Mouse (Mus musculus): Measurements from ENCODE around the gene Pafah2.

The Pafah2 gene

DNA sequence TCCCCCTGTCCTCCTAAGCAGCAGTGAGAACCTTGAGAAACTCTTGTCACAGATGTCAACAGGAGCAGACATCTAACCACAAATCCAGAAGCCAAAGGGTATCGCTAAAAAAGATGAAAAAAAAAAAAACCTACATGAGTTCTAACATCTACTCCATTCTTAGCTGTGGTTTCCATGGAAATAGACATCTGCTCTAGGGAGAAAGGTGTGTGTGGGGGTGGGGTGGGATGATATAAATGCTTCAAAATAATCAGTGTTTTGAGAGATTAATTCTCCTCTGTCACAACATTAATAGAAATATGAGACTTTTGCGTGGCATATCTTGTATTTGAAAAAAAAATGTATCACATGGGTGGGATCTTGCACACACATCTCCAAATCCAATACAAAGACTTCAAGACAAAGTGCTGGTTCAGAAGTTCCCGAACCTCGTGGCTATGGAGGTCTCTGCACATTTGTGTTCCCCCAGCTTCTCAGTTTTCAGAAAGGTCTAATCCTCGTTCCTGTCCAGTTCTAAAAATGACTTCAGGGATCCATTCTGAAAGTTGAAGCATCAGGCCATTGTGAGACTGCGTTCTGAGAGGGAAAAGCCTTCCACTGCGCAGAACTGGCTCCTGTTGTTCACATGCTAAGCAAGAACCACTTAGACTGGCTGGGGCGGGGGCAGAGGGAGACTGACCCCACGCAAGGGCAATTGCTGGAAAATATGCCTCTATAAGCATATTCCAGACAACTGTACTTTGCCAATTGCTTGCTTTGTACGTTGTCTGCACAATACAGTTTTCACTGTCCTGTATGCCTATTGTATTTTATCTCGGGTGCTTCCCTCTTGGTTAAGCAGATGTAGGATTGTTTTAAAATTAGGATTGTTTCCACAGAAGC lies 70.5 kb downstream of the Pafah2 start:
- DNase-seq, result no peak

DNA sequence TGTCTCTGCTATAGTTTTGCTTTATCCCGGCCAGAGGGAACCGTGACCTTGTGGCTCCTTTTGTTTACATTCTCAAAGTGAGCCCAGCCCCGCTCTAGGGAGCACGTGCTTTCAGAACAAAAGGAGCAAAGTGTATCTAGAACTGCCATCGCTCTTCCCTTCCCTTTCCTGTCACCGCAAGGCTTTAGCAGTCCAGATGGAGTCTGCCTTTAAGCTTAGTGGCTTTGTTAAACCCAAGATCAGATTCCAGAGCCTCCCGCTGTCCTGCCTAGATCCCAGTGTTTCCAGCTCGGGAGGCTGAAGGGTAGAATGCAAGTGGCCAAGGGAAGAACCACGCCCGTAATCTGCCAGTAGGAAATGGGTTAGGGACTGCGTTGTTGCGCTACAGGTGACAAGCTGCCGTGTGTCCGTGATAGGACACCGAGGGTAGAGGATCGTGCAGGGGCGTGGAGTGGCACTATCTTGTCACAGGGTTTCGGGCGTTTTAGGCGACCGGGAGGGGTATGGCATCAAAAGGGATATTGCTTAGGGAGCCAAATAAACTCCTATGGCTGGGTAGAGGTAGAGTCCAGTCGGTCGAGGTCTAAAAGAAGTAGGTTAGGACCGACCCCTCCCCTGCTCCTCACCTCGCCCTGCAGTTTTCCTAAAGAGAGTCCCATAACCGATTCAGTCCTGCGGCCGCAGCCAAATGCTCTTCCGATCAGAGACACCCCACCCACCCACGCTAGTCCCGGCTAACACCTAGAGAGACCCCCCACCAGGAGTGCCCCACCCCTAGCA lies 71.5 kb downstream of the Pafah2 start:
- peak; percentile 75 for DNase-seq

DNA sequence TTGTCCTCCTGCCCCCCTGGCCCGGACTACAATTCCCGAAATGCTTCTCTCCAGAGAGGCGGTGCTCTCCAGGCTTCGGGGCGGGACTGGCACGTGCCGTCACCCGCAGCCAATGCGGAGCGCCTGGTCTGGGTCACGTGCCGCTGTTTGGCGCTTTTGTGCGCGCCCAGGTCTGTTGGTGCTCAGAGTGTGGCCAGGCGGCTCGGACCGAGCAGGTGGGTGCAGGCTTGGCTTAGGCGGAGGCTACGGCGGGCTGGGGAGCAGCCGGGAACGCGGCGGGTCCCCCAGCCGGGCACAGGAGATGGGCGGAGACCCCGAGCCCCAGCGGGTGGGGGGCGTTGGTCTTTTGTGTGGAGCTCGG lies 72.1 kb downstream of the Pafah2 start, which contains the start of gene Stmn1:
Gene Stmn1 (plus strand): TSS at position 106 of the 361 bp plus-strand sequence.
- DNase-seq, result peak; percentile 97

DNA sequence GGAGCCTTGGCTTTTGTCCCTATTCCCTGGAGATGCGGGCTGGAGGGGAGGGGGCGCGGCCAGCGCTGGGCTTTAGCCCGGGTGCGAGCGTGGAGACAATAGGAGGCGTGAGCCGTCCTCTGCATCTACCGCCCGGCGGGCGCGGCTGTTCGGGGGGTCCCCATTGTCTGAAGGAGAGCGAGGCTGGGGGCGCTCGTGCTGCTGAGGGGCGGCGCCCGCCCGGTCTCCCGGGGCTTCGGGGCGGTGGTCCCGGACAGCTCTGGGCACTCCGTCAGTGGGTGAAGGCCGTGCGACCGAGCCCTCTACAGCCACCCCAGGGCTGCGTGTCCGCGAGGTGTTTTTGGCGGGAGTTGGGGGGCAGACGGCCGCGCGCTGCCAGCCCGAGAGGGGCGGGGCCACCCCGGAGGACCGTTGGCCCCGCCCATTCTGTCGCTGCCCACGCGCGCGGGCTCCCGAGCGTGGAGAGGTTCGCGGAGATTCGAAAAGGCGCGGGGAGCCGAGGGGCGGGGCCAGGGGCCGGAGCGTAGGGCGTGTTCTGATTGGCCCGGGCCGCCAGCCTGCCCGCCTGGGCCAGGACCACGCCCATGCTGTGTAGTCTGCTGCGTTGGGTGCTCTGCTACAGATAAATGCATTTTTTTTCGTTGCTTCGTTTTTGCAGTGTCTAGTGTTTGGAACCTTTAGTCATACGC lies 72.6 kb downstream of the Pafah2 start:
- peak; percentile 95 for DNase-seq

DNA sequence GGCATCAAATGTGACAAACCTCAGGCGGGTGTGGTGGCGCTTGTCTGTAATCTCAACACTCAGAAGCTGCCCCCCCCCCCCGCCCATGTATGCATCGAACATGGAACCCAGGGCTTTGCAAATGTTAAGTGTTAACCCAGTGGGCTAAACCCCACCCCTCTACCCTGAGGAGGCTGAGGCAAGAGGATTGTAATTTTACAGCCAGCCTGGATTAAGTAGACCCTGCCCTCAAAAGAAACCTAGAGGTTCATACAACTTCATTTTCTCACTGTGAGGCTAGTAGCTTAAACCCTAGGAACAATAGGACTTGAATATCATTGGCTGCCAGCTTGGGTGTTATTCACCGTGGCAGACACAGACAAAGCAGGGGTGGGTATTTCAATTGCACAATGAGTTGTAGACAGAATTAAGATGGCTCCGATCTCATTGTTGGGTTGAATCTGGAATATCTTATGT lies 73.2 kb downstream of the Pafah2 start:
- DNase-seq, result no peak

DNA sequence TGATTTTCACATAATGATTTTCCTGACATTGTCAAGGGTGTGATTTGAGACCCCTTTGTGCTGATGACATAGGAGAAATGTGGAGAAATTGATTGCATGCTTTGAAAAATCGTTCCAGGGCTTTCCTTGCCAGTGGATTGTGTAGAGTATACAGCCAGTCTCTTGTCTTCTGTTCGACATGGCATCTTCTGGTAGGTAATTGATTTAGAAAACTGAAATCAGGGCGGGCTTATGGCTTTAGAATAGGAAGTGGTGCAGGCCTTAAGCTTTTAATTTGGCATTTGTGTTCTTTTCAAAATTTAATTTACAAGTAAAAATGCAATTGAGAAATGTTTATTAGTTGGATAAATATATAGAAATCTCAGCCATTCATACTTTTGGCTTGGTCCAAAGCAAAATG lies 73.9 kb downstream of the Pafah2 start:
- no peak for DNase-seq

DNA sequence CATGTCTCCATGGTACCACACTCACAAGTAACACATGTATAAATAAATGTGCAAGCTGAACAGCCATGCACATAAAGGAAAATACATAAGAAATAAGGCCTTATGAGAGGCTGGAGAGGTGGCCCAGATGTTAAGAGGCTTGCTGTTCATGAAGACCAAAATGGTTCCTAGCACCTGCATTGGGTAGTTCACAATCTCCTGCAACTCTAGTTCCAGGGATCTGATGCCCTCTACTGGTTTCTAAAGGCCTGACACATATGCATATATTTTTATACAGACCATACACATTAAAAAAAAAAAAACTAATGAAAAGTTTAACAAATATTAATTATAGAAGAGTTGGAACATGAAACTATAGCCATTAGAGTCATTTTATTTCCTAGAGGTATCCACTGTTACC lies 75.3 kb downstream of the Pafah2 start:
- DNase-seq, result no peak

DNA sequence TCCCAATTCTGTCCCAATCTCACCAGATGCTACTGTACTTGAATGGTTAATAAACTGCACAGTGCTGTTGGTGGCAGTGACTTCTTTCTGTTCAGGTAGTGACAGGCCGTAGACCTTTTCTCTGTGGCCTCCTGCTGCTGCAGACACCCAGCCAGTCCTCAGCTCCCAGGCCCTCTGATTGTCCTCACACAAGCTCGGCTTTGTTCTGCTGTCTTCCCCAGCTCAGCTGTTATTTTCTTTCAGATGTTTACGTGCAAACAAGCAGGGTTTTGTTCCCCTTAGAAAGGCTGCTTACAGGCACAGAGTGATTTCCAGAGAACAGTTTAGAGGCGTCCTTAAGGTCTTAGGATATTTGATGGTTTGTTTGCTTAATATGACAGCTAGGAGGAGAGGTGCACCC lies 77.6 kb downstream of the Pafah2 start:
- no peak for DNase-seq

DNA sequence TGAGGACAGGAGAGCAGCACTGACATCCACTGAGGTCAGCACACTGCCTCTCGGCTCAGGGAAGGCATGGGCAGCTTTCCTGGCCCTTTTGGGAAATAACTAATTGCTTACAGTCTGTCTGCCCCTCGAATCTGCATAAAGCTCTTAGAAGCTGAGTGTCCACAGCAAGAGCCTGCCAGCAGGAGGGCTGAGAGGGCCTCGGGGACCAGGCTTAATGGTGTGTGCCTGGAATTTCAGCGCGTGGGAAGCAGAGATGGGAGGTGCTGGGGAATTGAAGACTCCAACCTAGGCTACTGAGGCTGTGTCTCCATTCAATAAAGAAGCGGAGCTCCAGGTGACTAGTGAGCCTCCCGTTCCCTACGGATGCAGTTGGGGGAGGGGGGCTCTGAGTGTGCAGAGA lies 78.1 kb downstream of the Pafah2 start:
- no peak for DNase-seq

DNA sequence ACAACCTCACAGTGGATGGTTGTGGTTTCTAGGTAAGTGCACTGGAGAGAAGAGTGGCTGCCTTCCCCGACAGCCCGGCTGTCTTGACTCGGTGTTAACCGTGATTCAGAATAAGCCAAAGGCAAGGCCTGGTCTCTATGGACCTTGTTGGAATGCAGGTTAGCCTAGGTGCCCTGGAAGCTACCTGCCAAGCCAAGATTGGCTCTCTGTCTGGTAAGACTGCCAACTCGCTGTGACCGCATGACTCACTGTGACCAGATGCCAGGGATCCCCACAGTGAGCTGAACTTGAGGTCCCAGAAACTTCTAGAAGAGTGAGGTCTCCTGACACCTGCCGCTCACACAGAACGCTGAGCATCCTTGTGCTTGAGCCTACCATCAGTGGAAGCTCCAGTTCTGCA lies 80.8 kb downstream of the Pafah2 start:
- DNase-seq, result peak; percentile 75
